Mouse (Mus musculus): ENCODE results near the gene Rps6ka1.
A peak's percentile ranks its signal among the peaks of the same experiment; 100 is the strongest.
"Not testable (repeated sequence)": the region's sequence is repeated elsewhere in the genome, so short reads cannot be mapped to it uniquely, and the experiment has no call there.

The Rps6ka1 gene

GRCm38 (mm10) chr4:133887672-133888453 is at the start of gene Rps6ka1:
TSS of gene Rps6ka1 (minus strand) at chr4:133887797.
- no peak for DNase-seq (ENCODE audit: low read depth, low spot score)

GRCm38 (mm10) chr4:133931785-133932184 is 44.2 kb upstream of the Rps6ka1 start:
- no peak for DNase-seq (ENCODE audit: low read depth, low spot score)

GRCm38 (mm10) chr4:133931349-133931748 is 43.8 kb upstream of the Rps6ka1 start:
- no peak for DNase-seq (ENCODE audit: low read depth, low spot score)

GRCm38 (mm10) chr4:133929278-133929670 is 41.7 kb upstream of the Rps6ka1 start:
- no peak for DNase-seq (ENCODE audit: low read depth, low spot score)

- no peak for DNase-seq (ENCODE audit: low read depth, low spot score)
Observed at GRCm38 (mm10) chr4:133928576-133929277, 41.1 kb upstream of the Rps6ka1 start.

GRCm38 (mm10) chr4:133925204-133925603 is 37.6 kb upstream of the Rps6ka1 start:
- no peak for DNase-seq (ENCODE audit: low read depth, low spot score)

- no peak for DNase-seq (ENCODE audit: low read depth, low spot score)
Observed at GRCm38 (mm10) chr4:133923743-133924142, 36.1 kb upstream of the Rps6ka1 start.

GRCm38 (mm10) chr4:133918093-133918825 is 30.7 kb upstream of the Rps6ka1 start:
- DNase-seq (ENCODE audit: low read depth, low spot score) = not testable (repeated sequence)

GRCm38 (mm10) chr4:133911983-133912382 is 24.4 kb upstream of the Rps6ka1 start:
- DNase-seq (ENCODE audit: low read depth, low spot score) = no peak

- DNase-seq (ENCODE audit: low read depth, low spot score) = peak; percentile 76
Observed at GRCm38 (mm10) chr4:133910236-133911211, 22.9 kb upstream of the Rps6ka1 start.

GRCm38 (mm10) chr4:133908051-133908450 is 20.5 kb upstream of the Rps6ka1 start:
- no peak for DNase-seq (ENCODE audit: low read depth, low spot score)

GRCm38 (mm10) chr4:133907086-133907485 is 19.5 kb upstream of the Rps6ka1 start:
- no peak for DNase-seq (ENCODE audit: low read depth, low spot score)

GRCm38 (mm10) chr4:133906336-133906735 is 18.7 kb upstream of the Rps6ka1 start:
- DNase-seq (ENCODE audit: low read depth, low spot score) = not testable (repeated sequence)

GRCm38 (mm10) chr4:133905167-133905566 is 17.6 kb upstream of the Rps6ka1 start:
- no peak for DNase-seq (ENCODE audit: low read depth, low spot score)

- DNase-seq (ENCODE audit: low read depth, low spot score) = no peak
Observed at GRCm38 (mm10) chr4:133904326-133904725, 16.7 kb upstream of the Rps6ka1 start.

- no peak for DNase-seq (ENCODE audit: low read depth, low spot score)
Observed at GRCm38 (mm10) chr4:133903372-133903771, 15.8 kb upstream of the Rps6ka1 start.

- DNase-seq (ENCODE audit: low read depth, low spot score) = no peak
Observed at GRCm38 (mm10) chr4:133902510-133902909, 14.9 kb upstream of the Rps6ka1 start.

- DNase-seq (ENCODE audit: low read depth, low spot score) = no peak
Observed at GRCm38 (mm10) chr4:133900887-133901286, 13.3 kb upstream of the Rps6ka1 start.

GRCm38 (mm10) chr4:133900352-133900751 is 12.8 kb upstream of the Rps6ka1 start:
- no peak for DNase-seq (ENCODE audit: low read depth, low spot score)

GRCm38 (mm10) chr4:133899241-133899800 is 11.7 kb upstream of the Rps6ka1 start:
- no peak for DNase-seq (ENCODE audit: low read depth, low spot score)

- DNase-seq (ENCODE audit: low read depth, low spot score) = no peak
Observed at GRCm38 (mm10) chr4:133898151-133898550, 10.6 kb upstream of the Rps6ka1 start.

Measured in c-Kit-negative CD71-positive TER-119-positive erythroid progenitor cells, embryonic 14.5 days (primary cell).